Mouse (Mus musculus): ENCODE measurements at regions not wholly inside any gene's neighbourhood (a gene's known extent, or its start where the extent isn't known, plus 50 kb on each side); places are given as distances from the start of the nearest gene placed in this dataset.

DNA sequence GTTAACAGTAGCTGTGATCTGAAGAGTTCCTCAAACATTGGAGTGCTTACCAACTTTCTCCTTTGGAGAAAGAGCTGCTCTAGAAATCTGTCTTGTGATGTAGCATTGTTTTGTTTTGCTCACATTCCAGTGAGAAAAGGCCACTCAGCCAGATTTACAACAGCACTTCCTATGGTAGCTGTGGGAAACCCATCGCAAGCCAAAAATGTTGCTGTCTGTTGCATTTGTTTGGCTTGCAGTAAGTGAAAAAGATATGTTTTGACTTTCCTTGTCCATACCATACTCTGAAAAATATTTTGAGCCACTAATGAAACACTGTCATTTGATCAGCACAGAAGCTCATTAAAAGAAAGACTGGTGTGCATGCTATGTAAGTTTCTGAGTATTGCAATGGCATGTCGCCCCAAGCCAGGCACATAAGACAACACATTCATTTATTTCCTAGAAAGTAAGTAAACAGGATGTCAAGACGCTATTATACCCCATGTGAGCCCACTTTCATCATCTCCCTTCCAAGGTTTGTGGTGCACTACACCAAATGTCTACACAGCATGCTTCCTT is 66.2 kb downstream of the Car2 start:
- Histone ChIP-seq H3K4me3 (replicated peaks) (no peak overlapping the region), H3K36me3 (no peaks in the 10 kb centered on the region), H3K9me3 (no peaks in the 10 kb centered on the region), H3K4me2 (replicated peaks) (no peak overlapping the region), H3K27me3 (no peaks in the 10 kb centered on the region), H3K9ac (replicated peaks) (no peak overlapping the region), H3K27ac (no peak overlapping the region), H3K4me1 (replicated peaks) (no peaks in the 10 kb centered on the region)
- ATAC-seq, result no peak
- WGBS, result 81% methylated on average over 3 of the region's 3 CpGs

DNA sequence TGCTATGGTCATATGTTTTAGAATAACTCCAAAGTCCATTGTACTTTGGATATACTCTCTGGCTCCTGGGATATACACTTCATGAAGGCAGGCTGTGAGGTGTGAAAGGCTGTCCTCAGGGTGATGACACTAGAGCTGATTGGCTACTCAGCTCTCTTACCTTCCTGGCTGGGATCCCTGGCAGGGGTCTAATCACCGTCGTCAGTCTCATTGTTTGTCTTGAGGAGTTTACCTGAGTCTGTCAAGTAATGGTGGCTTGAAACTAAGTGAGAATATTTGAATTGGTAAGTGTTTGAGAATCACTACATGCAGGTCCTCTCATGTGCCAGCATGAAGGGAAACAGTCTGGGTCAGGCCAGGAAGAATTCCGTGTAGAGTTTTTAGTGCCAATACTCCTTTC is 66.9 kb downstream of the Car2 start:
- H3K4me1 ChIP-seq (replicated peaks), result no peaks in the 10 kb centered on the region
- ATAC-seq, result no peak
- WGBS, result 59% methylated on average over 3 of the region's 3 CpGs

GRCm38 (mm10) chr3:14957481-14957880 is 71.4 kb downstream of the Car2 start:
- WGBS, result 79% methylated on average over 1 of the region's 1 CpGs
- ATAC-seq, result no peak

More for the DNA sequence above, 66.9 kb downstream of the Car2 start:
- Histone ChIP-seq H3K9me3 (no peaks in the 10 kb centered on the region), H3K9ac (replicated peaks) (no peak overlapping the region), H3K27me3 (no peaks in the 10 kb centered on the region), H3K4me3 (replicated peaks) (no peak overlapping the region), H3K27ac (no peak overlapping the region), H3K36me3 (no peaks in the 10 kb centered on the region), H3K4me2 (replicated peaks) (no peak overlapping the region)

GRCm38 (mm10) chr3:14958277-14958676 is 72.2 kb downstream of the Car2 start:
- 91% methylated on average over 1 of the region's 1 CpGs for WGBS
- H3K27ac ChIP-seq, result no peak overlapping the region

More at GRCm38 (mm10) chr3:14957481-14957880, 71.4 kb downstream of the Car2 start:
- H3K36me3 ChIP-seq, result no peaks in the 10 kb centered on the region
- H3K9me3 ChIP-seq, result no peaks in the 10 kb centered on the region
- no peaks in the 10 kb centered on the region for H3K27me3 ChIP-seq
- no peak overlapping the region for H3K4me3 ChIP-seq (replicated peaks)
- H3K27ac ChIP-seq, result no peak overlapping the region
- no peak overlapping the region for H3K9ac ChIP-seq (replicated peaks)
- peaks cover 4% of the 10 kb centered on the region for H3K4me1 ChIP-seq (replicated peaks)
- H3K4me2 ChIP-seq (replicated peaks), result no peak overlapping the region

GRCm38 (mm10) chr3:14959586-14959985 is 73.5 kb downstream of the Car2 start:
- Histone ChIP-seq H3K27ac (no peak overlapping the region), H3K9me3 (no peaks in the 10 kb centered on the region), H3K4me2 (replicated peaks) (no peak overlapping the region), H3K27me3 (no peaks in the 10 kb centered on the region), H3K4me3 (replicated peaks) (no peak overlapping the region), H3K36me3 (no peaks in the 10 kb centered on the region), H3K9ac (replicated peaks) (no peak overlapping the region), H3K4me1 (replicated peaks) (peaks cover 4% of the 10 kb centered on the region)
- 0% methylated on average over 1 of the region's 1 CpGs for WGBS
- ATAC-seq, result peak; percentile 86

More at GRCm38 (mm10) chr3:14958277-14958676, 72.2 kb downstream of the Car2 start:
- H3K27me3 ChIP-seq, result no peaks in the 10 kb centered on the region
- no peak overlapping the region for H3K9ac ChIP-seq (replicated peaks)
- H3K9me3 ChIP-seq, result no peaks in the 10 kb centered on the region
- H3K4me2 ChIP-seq (replicated peaks), result no peak overlapping the region
- H3K4me3 ChIP-seq (replicated peaks), result no peak overlapping the region
- ATAC-seq, result no peak
- H3K4me1 ChIP-seq (replicated peaks), result peaks cover 4% of the 10 kb centered on the region
- H3K36me3 ChIP-seq, result no peaks in the 10 kb centered on the region

DNA sequence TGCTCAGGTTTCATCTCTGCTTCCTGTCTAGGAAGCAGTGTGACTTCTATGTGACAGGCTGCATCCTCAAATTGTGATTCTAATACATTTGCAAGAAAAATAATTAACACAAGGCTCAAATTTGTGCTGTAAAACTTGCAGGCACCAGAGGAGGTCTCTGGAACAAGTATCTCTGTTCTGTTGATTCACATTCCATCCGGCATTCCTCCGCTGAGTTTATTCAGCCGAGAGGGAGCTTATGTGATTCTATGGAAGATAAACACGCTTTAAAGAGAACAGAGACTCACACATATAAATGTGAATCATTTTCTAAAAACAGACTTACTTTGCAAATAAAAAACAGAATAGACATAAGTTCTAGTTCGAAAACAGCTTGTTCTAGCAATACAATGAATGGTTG is 78.7 kb downstream of the Car2 start:
- no peak overlapping the region for H3K9ac ChIP-seq (replicated peaks)
- H3K4me1 ChIP-seq (replicated peaks), result no peaks in the 10 kb centered on the region
- no peak for ATAC-seq
- no peaks in the 10 kb centered on the region for H3K27me3 ChIP-seq
- no peak overlapping the region for H3K27ac ChIP-seq
- H3K4me3 ChIP-seq (replicated peaks), result no peak overlapping the region
- WGBS, result 76% methylated on average over 5 of the region's 5 CpGs
- no peaks in the 10 kb centered on the region for H3K9me3 ChIP-seq
- H3K36me3 ChIP-seq, result no peaks in the 10 kb centered on the region
- no peak overlapping the region for H3K4me2 ChIP-seq (replicated peaks)

DNA sequence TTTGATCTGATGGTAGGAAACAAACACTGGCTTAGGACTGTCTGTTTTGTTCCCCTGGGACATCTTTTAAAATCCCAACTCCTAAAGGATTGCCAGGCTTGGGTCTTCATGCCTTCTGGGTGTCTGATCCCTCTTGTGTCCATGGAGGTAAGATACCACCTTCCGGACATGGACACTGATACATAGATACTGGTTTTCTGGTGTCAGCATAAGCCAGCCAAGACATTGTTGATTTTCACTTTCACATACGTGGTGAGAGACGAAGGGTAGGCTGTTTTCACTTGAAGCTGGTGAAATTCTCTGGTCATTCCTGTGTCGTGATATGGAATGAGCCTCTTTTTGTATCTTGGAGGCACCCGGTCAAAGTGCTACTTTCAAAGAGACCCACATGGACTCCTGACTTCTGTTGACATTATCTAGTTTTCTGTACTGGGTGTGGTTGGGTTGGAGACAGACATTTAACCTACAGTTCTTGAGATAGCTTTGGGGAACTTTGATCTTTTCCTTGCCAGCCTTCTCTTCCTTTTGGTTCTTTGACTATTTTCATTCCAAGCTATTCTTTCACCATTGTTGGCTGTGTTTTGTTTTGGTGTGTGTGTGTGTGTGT is 79.5 kb downstream of the Car2 start:
- H3K4me3 ChIP-seq (replicated peaks), result no peak overlapping the region
- no peak for ATAC-seq
- H3K27ac ChIP-seq, result no peak overlapping the region
- H3K4me2 ChIP-seq (replicated peaks), result no peak overlapping the region
- H3K27me3 ChIP-seq, result no peaks in the 10 kb centered on the region
- 92% methylated on average over 5 of the region's 5 CpGs for WGBS
- no peaks in the 10 kb centered on the region for H3K9me3 ChIP-seq
- H3K4me1 ChIP-seq (replicated peaks), result no peaks in the 10 kb centered on the region
- no peak overlapping the region for H3K9ac ChIP-seq (replicated peaks)
- H3K36me3 ChIP-seq, result no peaks in the 10 kb centered on the region

DNA sequence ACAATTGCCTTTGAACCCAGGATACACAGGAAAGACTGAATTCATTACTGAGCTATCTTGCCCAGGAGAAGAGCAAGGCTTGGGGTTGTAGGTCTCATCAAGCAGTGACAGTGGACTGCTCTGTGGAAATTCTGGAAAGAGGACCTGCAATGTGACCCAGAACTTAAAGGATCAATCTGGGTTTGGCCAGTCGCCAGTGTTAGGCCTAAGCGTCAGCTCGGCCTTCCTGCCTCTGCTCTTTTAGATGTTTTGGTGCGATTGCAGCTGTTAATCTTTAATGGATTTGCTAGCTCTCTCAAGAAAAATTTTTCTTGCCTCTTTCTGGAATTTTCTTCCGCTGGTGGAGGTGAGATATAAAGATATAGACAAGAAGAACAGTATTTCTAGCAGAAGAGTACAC is 81.2 kb downstream of the Car2 start:
- no peaks in the 10 kb centered on the region for H3K36me3 ChIP-seq
- H3K27me3 ChIP-seq, result no peaks in the 10 kb centered on the region
- no peak overlapping the region for H3K4me2 ChIP-seq (replicated peaks)
- no peak overlapping the region for H3K4me3 ChIP-seq (replicated peaks)
- H3K4me1 ChIP-seq (replicated peaks), result no peaks in the 10 kb centered on the region
- no peaks in the 10 kb centered on the region for H3K9me3 ChIP-seq
- no peak for ATAC-seq
- no peak overlapping the region for H3K27ac ChIP-seq
- WGBS, result 93% methylated on average over 5 of the region's 5 CpGs
- no peak overlapping the region for H3K9ac ChIP-seq (replicated peaks)

GRCm38 (mm10) chr3:14968345-14968744 is 82.3 kb downstream of the Car2 start:
- H3K4me1 ChIP-seq (replicated peaks), result no peaks in the 10 kb centered on the region
- H3K9me3 ChIP-seq, result no peaks in the 10 kb centered on the region
- H3K4me3 ChIP-seq (replicated peaks), result no peak overlapping the region
- no peak overlapping the region for H3K4me2 ChIP-seq (replicated peaks)
- no peaks in the 10 kb centered on the region for H3K36me3 ChIP-seq
- H3K27me3 ChIP-seq, result no peaks in the 10 kb centered on the region
- H3K27ac ChIP-seq, result no peak overlapping the region
- WGBS, result 84% methylated on average over 1 of the region's 1 CpGs
- H3K9ac ChIP-seq (replicated peaks), result no peak overlapping the region
- no peak for ATAC-seq

DNA sequence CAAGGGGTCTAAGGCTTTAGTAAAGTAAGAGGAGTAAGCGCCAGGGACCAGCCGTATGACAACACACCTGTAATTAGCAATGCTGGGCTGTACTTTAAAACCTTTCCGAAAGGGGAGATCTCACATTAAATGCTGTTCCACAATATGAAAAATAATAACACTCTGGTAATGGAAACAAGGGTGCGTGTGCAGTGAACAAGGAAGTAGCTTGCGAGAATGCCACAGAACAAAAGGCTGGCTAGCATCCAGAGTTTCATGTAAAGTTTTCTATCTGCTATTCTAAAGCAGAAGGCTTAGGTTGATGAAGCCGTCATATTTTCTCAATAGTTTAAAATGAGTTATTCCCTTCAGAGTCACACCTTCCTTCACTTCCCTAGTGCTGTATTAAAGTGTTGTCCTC is 83.6 kb downstream of the Car2 start:
- no peaks in the 10 kb centered on the region for H3K36me3 ChIP-seq
- no peak overlapping the region for H3K4me3 ChIP-seq (replicated peaks)
- H3K9ac ChIP-seq (replicated peaks), result no peak overlapping the region
- H3K27me3 ChIP-seq, result no peaks in the 10 kb centered on the region
- ATAC-seq, result no peak
- no peaks in the 10 kb centered on the region for H3K9me3 ChIP-seq
- no peaks in the 10 kb centered on the region for H3K4me1 ChIP-seq (replicated peaks)
- no peak overlapping the region for H3K4me2 ChIP-seq (replicated peaks)
- WGBS, result 89% methylated on average over 6 of the region's 6 CpGs
- H3K27ac ChIP-seq, result no peak overlapping the region

DNA sequence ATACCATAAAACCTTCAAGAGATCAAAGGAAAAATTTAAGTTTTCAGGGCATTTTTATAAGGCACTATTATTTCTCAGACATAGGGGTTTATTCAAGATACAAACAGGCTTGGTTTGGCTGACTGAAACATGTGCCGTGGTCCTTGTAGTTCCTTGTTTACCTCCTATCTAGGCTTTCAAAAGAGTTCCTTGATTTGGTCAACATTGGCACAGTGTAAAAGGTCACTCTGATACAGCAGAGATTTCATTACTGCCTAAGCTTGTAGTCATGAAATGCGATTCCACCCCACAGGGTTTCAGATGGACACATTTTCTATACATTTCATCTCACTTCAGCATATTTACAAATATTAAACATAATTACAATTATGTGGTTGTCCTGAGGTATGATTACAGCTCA is 85.6 kb downstream of the Car2 start:
- no peaks in the 10 kb centered on the region for H3K27me3 ChIP-seq
- WGBS, result 88% methylated on average over 2 of the region's 2 CpGs
- H3K4me3 ChIP-seq (replicated peaks), result no peak overlapping the region
- H3K36me3 ChIP-seq, result no peaks in the 10 kb centered on the region
- H3K27ac ChIP-seq, result no peak overlapping the region
- H3K4me1 ChIP-seq (replicated peaks), result no peaks in the 10 kb centered on the region
- no peak overlapping the region for H3K4me2 ChIP-seq (replicated peaks)
- no peak for ATAC-seq
- H3K9ac ChIP-seq (replicated peaks), result no peak overlapping the region
- no peaks in the 10 kb centered on the region for H3K9me3 ChIP-seq

GRCm38 (mm10) chr3:14974758-14975157 is 88.7 kb downstream of the Car2 start:
- no peak overlapping the region for H3K4me3 ChIP-seq (replicated peaks)
- H3K36me3 ChIP-seq, result no peaks in the 10 kb centered on the region
- no peak overlapping the region for H3K9ac ChIP-seq (replicated peaks)
- WGBS, result 93% methylated on average over 2 of the region's 2 CpGs
- ATAC-seq, result no peak
- no peaks in the 10 kb centered on the region for H3K9me3 ChIP-seq
- H3K4me1 ChIP-seq (replicated peaks), result no peaks in the 10 kb centered on the region
- H3K4me2 ChIP-seq (replicated peaks), result no peak overlapping the region
- no peaks in the 10 kb centered on the region for H3K27me3 ChIP-seq
- H3K27ac ChIP-seq, result no peak overlapping the region

DNA sequence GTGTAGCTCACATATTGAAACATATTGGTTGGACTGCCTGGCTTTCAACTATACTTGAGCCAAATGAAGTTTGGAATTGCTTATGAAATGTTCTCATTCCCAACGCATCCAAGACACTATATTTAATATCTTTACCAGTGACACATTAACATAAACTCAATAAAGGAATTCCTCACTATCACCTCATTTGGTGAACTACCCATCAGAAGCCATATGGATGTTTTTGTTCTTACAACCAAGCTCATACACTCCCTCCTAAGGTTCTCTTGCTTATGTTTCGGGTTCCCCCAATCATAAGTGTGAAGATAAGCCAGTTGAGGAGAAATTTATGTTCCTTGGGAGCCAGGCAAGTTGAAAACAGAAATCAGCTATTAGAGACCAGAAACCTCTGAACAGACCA is 89.1 kb downstream of the Car2 start:
- Histone ChIP-seq H3K27ac (no peak overlapping the region), H3K4me3 (replicated peaks) (no peak overlapping the region)

More for the DNA sequence above, 89.1 kb downstream of the Car2 start:
- H3K4me2 ChIP-seq (replicated peaks), result no peak overlapping the region
- ATAC-seq, result no peak
- H3K9me3 ChIP-seq, result no peaks in the 10 kb centered on the region
- 94% methylated on average over 2 of the region's 2 CpGs for WGBS
- no peak overlapping the region for H3K9ac ChIP-seq (replicated peaks)
- H3K36me3 ChIP-seq, result no peaks in the 10 kb centered on the region
- H3K4me1 ChIP-seq (replicated peaks), result no peaks in the 10 kb centered on the region
- no peaks in the 10 kb centered on the region for H3K27me3 ChIP-seq

Measured in midbrain, embryonic 13.5 days (tissue).